Mouse (Mus musculus): ENCODE results near the gene Twist2. TPM values are rescaled to one million over a fixed set of nuclear protein-coding genes. Genes with fewer than 3 reads are reported as not detected.
A peak's percentile ranks its signal among the peaks of the same experiment; 100 is the strongest.

Gene Twist2
- polyA plus RNA-seq, 1 experiment from 2014 or later: 12.9 TPM

DNA sequence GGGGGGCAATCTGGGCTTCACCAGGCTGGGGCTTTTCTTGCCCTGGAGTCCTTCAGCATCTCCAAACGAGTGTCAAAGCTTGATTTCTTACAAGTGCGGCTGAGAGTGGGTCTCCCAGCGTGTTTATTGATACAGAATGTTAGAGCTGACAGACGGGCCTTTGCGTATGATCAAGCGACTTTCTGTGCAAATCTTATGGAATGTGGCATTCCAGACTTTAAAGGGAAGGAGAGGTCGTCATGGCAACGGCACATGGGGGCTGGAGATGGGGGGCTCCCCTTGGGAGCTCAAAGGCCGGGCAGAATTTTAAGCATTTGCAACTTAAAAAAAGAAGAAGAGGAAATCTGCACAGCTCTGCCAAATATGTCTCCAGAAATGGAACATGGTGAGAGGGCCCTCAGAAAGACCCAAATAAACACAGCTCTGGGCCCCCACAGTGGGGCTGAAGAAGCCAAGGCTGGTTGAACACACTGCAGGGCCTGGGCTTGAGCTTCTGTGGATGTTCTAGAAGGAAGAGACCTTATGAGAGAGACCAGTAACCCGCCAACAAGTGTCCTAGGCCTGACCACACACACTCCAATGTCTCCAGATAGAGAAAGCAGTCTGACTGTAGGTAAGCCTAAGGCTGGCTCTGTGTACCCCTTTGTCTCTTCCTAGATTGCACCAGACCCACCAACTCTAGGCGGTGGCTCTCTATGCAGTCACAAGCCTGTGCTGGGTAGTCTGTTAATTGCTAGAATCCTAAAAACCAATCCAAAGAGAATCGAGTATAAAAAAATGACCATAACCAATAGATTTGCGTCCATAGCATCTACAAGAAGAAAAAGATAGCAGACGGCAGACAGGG lies 40.9 kb upstream of the Twist2 start:
- peak; percentile 77 for DNase-seq
- no peak overlapping the region; the same call in 1 of the 2 replicates for H3K4me2 ChIP-seq
- H3K27ac ChIP-seq (ENCODE audit: low read depth): peak overlapping the region; percentile 0
- H3K9me3 ChIP-seq (ENCODE audit: low read depth, low read length): no peaks in the 10 kb centered on the region
- WGBS: 33% methylated on average over 14 of the region's 14 CpGs
- H3K4me3 ChIP-seq (ENCODE audit: low read depth, low read length): no peak overlapping the region
- H3K27me3 ChIP-seq (ENCODE audit: insufficient read depth, low read length): no peaks in the 10 kb centered on the region
- peaks cover 28% of the 10 kb centered on the region for H3K4me1 ChIP-seq (ENCODE audit: insufficient read depth)
- TF ChIP-seq CTCF (IDR thresholded peaks at IDR 0.05; ENCODE audit: low read depth): no peak
- H3K9ac ChIP-seq: no peak overlapping the region
- peak; percentile 32; the same call in 1 of the 2 replicates for ATAC-seq (ENCODE audit: insufficient read depth)
- no peaks in the 10 kb centered on the region for H3K36me3 ChIP-seq (ENCODE audit: insufficient read depth)

DNA sequence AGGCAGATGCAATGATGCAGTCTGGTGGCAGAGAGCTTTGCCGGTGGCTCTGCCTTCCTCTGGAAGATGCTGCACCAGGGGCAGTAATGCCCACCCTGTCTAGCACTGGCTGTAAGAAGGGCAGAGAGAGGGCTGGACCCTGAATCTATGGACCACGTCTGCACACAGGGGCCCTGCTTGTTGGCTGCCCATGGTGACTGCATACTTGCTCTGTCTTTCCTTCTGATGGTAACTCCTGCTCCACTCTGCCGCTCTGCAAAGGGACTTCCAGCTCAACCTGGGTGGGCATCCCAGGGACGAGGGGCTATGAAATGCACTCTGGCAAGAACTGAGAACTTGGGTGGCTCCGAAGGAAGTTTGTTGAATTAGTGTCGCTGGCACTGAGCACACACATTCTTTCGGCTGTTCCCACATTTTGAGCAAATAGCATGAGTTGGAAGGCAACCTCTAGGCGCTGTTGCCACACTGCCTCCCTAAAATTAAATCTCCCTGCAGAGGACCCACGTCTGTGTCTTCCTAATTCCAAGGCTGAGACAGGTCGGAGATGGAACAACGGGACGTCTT lies 38.7 kb upstream of the Twist2 start:
- Histone ChIP-seq H3K27ac (ENCODE audit: low read depth) (peak overlapping the region; percentile 70; the same call in 1 of the 2 replicates), H3K4me2 (no peak overlapping the region; the same call in 1 of the 2 replicates), H3K36me3 (ENCODE audit: insufficient read depth) (no peaks in the 10 kb centered on the region), H3K4me3 (ENCODE audit: low read depth, low read length) (no peak overlapping the region), H3K9ac (no peak overlapping the region), H3K9me3 (ENCODE audit: low read depth, low read length) (no peaks in the 10 kb centered on the region), H3K27me3 (ENCODE audit: insufficient read depth, low read length) (no peaks in the 10 kb centered on the region), H3K4me1 (ENCODE audit: insufficient read depth) (peaks cover 24% of the 10 kb centered on the region)
- ATAC-seq (ENCODE audit: insufficient read depth) (no peak), DNase-seq (peak; percentile 59)
- no peak for TF ChIP-seq CTCF (IDR thresholded peaks at IDR 0.05; ENCODE audit: low read depth)
- 24% methylated on average over 12 of the region's 12 CpGs for WGBS

DNA sequence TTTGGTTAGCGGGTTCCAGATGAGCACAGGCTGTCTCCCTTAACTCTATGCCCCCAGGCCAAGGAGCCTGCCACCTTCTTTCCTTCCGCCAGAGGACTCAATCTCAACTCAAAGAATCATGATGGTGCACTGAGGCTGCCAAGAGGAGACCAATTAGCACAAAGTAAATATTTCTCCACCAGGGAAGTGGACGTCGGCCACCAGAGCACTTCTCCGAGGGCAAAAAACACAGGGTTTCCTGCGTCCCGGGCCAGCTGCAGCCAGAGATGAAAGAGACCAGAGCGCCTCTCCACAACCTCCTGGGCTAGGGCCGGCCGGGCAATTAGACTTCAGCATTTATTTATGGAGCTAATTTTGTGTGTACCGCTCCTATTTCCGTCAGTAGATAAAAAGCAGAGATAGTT lies 31.0 kb upstream of the Twist2 start:
- Histone ChIP-seq H3K4me2 (0 out of 2 replicates have a peak overlapping the region, but pooled peaks have one; percentile 32), H3K27ac (ENCODE audit: low read depth) (no peak overlapping the region), H3K4me1 (ENCODE audit: insufficient read depth) (peaks cover 12% of the 10 kb centered on the region; the same call in 1 of the 2 replicates), H3K9me3 (ENCODE audit: low read depth, low read length) (no peaks in the 10 kb centered on the region), H3K9ac (no peak overlapping the region; the same call in 1 of the 2 replicates), H3K36me3 (ENCODE audit: insufficient read depth) (no peaks in the 10 kb centered on the region), H3K4me3 (ENCODE audit: low read depth, low read length) (no peak overlapping the region), H3K27me3 (ENCODE audit: insufficient read depth, low read length) (no peaks in the 10 kb centered on the region)
- peak; percentile 57 for DNase-seq
- no peak for TF ChIP-seq CTCF (IDR thresholded peaks at IDR 0.05; ENCODE audit: low read depth)
- WGBS: 9% methylated on average over 12 of the region's 12 CpGs
- peak; percentile 49; the same call in 1 of the 2 replicates for ATAC-seq (ENCODE audit: insufficient read depth)

DNA sequence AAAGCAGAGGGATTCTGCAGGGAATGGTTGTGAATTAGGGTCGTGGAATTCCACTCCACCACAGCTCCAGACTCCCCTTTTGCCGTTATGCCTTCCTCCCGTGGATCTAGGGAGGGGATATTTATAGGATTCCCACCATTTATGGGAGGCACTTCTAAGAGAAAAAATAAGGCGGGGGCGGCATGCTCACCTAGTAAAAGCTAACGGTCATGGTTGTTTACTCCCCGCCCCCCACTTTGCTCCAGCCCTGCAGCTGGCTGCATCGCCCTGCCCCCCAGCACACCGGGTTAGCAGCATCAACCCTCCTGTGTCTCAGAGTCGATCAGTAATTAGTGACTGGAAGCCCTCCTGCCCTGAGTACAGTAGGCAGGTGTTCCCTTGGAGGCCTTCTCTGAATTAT lies 30.6 kb upstream of the Twist2 start:
- DNase-seq (no peak), ATAC-seq (ENCODE audit: insufficient read depth) (0 out of 2 replicates have a peak, but pooled peaks have one; percentile 14)

DNA sequence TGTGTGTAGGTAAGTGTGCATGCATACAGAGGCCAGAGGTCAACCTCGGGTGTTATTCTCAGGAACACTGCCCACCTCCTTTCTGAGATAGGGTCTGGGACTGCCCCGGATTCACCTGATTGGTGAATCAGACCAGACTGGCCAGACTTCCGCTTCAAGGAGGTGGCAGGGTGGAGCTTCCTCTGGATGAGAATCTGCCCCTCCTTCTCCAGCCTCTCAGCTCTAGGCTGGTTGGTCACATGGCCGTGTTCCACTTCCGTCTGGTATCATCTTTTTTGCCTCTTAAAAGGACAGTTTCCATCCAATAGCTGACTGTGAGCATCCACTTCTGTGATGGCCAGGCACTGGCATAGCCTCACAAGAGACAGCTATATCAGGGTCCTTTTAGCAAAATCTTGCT lies 24.3 kb upstream of the Twist2 start:
- Histone ChIP-seq H3K4me1 (ENCODE audit: insufficient read depth) (no peaks in the 10 kb centered on the region), H3K27ac (ENCODE audit: low read depth) (no peak overlapping the region), H3K4me2 (no peak overlapping the region), H3K36me3 (ENCODE audit: insufficient read depth) (no peaks in the 10 kb centered on the region), H3K27me3 (ENCODE audit: insufficient read depth, low read length) (no peaks in the 10 kb centered on the region), H3K4me3 (ENCODE audit: low read depth, low read length) (no peak overlapping the region), H3K9ac (no peak overlapping the region), H3K9me3 (ENCODE audit: low read depth, low read length) (no peaks in the 10 kb centered on the region)
- 68% methylated on average over 5 of the region's 5 CpGs for WGBS
- ATAC-seq (ENCODE audit: insufficient read depth) (no peak), DNase-seq (no peak)
- no peak for TF ChIP-seq CTCF (IDR thresholded peaks at IDR 0.05; ENCODE audit: low read depth)

More for the DNA sequence above, 30.6 kb upstream of the Twist2 start:
- Histone ChIP-seq H3K36me3 (ENCODE audit: insufficient read depth) (no peaks in the 10 kb centered on the region), H3K4me1 (ENCODE audit: insufficient read depth) (peaks cover 12% of the 10 kb centered on the region; the same call in 1 of the 2 replicates), H3K4me2 (0 out of 2 replicates have a peak overlapping the region, but pooled peaks have one; percentile 32), H3K4me3 (ENCODE audit: low read depth, low read length) (no peak overlapping the region), H3K9me3 (ENCODE audit: low read depth, low read length) (no peaks in the 10 kb centered on the region), H3K9ac (no peak overlapping the region; the same call in 1 of the 2 replicates), H3K27ac (ENCODE audit: low read depth) (no peak overlapping the region), H3K27me3 (ENCODE audit: insufficient read depth, low read length) (no peaks in the 10 kb centered on the region)
- WGBS: 7% methylated on average over 10 of the region's 10 CpGs
- TF ChIP-seq CTCF (IDR thresholded peaks at IDR 0.05; ENCODE audit: low read depth): no peak

DNA sequence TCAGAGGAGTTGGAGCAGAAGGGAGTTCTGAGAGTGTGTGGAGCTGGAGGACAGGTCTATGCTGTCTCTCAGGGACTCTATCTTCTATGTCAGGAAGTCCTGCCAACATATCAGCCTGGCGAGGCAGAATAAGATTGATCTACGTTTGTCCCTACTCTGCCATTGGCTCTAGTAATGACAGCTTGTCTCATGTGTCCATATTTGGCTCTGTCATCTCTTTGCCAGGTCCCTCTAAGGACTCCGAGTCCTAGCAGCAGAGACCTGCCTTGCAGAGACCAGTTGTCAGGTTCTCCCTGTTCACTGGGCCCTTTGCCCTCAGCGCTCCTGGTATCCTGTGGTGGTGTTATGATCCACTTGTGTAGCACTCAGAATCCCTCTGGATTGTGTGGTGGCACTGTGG lies 21.4 kb upstream of the Twist2 start:
- Histone ChIP-seq H3K4me3 (ENCODE audit: low read depth, low read length) (no peak overlapping the region), H3K27me3 (ENCODE audit: insufficient read depth, low read length) (no peaks in the 10 kb centered on the region), H3K9ac (no peak overlapping the region), H3K4me1 (ENCODE audit: insufficient read depth) (no peaks in the 10 kb centered on the region), H3K36me3 (ENCODE audit: insufficient read depth) (no peaks in the 10 kb centered on the region), H3K4me2 (no peak overlapping the region), H3K9me3 (ENCODE audit: low read depth, low read length) (0 out of 2 replicates have a peak, but pooled peaks cover 3% of the 10 kb centered on the region), H3K27ac (ENCODE audit: low read depth) (no peak overlapping the region)
- no peak for DNase-seq
- WGBS: 75% methylated on average over 4 of the region's 4 CpGs
- TF ChIP-seq CTCF (IDR thresholded peaks at IDR 0.05; ENCODE audit: low read depth): no peak
- ATAC-seq (ENCODE audit: insufficient read depth): no peak

DNA sequence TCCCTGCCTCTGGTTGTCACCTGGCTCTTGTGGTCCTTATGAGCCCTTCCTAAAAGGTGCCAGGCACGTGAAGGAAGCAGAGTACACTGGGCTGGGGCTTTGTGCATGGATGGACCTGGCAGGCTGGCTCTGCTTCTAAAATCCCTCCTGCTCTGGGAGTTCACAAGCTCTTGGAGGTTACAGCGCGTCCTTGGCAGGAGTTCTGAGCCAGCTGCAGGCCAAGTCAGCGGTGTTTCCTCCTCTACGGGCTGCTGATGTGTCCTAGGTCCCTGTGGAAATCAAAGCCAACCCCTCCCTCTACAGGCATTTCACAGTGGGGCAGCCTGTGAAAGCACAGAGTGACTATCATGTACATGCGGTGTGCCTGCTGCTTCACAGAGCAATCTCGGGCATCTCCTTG lies 20.1 kb upstream of the Twist2 start:
- H3K4me2 ChIP-seq: no peak overlapping the region
- no peaks in the 10 kb centered on the region for H3K27me3 ChIP-seq (ENCODE audit: insufficient read depth, low read length)
- no peak for DNase-seq
- no peak for ATAC-seq (ENCODE audit: insufficient read depth)
- 70% methylated on average over 7 of the region's 7 CpGs for WGBS
- 0 out of 2 replicates have a peak, but pooled peaks cover 3% of the 10 kb centered on the region for H3K9me3 ChIP-seq (ENCODE audit: low read depth, low read length)
- no peak for TF ChIP-seq CTCF (IDR thresholded peaks at IDR 0.05; ENCODE audit: low read depth)
- no peak overlapping the region for H3K27ac ChIP-seq (ENCODE audit: low read depth)
- no peak overlapping the region for H3K9ac ChIP-seq
- no peaks in the 10 kb centered on the region for H3K36me3 ChIP-seq (ENCODE audit: insufficient read depth)
- H3K4me1 ChIP-seq (ENCODE audit: insufficient read depth): no peaks in the 10 kb centered on the region
- no peak overlapping the region for H3K4me3 ChIP-seq (ENCODE audit: low read depth, low read length)
